Mouse (Mus musculus): ENCODE data around the gene Gm17268. TPM values are rescaled to one million over a fixed set of nuclear protein-coding genes. Genes with fewer than 3 reads are reported as not detected.

The Gm17268 gene
- polyA plus RNA-seq, 1 experiment: not detected

DNA sequence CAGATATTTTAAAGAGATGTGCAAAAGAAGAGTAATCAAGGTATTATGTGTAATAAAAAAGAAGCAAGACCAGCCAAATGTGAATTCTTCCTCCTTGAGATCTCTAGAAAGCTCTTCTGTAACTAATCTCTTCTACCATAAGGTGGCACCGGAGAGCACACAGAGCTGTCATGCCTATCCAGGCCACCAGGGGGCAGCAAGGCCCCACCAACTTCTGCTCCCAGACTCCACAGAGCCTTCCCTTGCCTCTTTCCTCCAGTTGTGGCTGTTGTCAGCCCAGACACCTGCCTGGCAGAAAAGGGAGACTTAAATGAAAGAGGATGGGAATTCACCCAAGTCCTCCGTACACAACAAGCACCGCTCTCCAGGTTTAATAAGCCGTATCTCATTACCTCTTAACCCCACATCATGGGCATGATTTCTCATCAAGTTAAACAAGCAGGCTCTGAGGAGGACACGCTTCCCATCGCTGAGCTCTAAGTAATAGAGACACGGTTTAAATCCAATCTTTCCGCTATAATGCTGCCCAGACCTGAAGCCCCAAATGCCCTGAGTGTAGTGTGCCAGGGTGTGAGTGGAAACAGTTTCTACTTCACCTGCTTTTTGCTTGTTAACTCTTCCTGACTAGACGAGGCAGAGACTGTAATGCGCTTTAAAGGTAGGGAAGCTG lies 42.1 kb downstream of the Gm17268 start:
- TF ChIP-seq CTCF (IDR thresholded peaks at IDR 0.05; ENCODE audit: control insufficient read depth, insufficient read depth, insufficient read length) (peak; percentile 99), CEBPB (IDR thresholded peaks at IDR 0.05; ENCODE audit: low read depth) (no peak), FOSL1 (IDR thresholded peaks at IDR 0.05; ENCODE audit: insufficient read depth, low read length, poor library complexity, severe bottlenecking) (no peak), MYOG (IDR thresholded peaks at IDR 0.05; ENCODE audit: control insufficient read depth, extremely low read depth, insufficient read length) (no peak), MYOD1 (IDR thresholded peaks at IDR 0.05; ENCODE audit: control insufficient read depth, insufficient read length, low read depth) (no peak), USF1 (IDR thresholded peaks at IDR 0.05; ENCODE audit: low read depth) (no peak), MAX (IDR thresholded peaks at IDR 0.05) (peak; percentile 58)
- no peak overlapping the region for H3K4me3 ChIP-seq (ENCODE audit: insufficient read depth, poor library complexity, severe bottlenecking)
- no peaks in the 10 kb centered on the region for H3K79me3 ChIP-seq (ENCODE audit: low read depth)
- H3K79me2 ChIP-seq (ENCODE audit: control insufficient read depth, insufficient read depth): no peaks in the 10 kb centered on the region
- H3K27me3 ChIP-seq (ENCODE audit: control insufficient read depth, insufficient read depth, insufficient read length): peaks cover 3% of the 10 kb centered on the region
- H3ac ChIP-seq (ENCODE audit: control insufficient read depth, insufficient read length, low read depth): no peak overlapping the region
- no peaks in the 10 kb centered on the region for H3K36me3 ChIP-seq (ENCODE audit: control insufficient read depth, insufficient read depth)

GRCm38 (mm10) chr11:81983146-81983545 lies 55.2 kb downstream of the Gm17268 start:
- TF ChIP-seq CEBPB (IDR thresholded peaks at IDR 0.05; ENCODE audit: low read depth): no peak
- TF ChIP-seq MYOG (IDR thresholded peaks at IDR 0.05; ENCODE audit: control insufficient read depth, extremely low read depth, insufficient read length): no peak
- TF ChIP-seq CTCF (IDR thresholded peaks at IDR 0.05; ENCODE audit: control insufficient read depth, insufficient read depth, insufficient read length): no peak
- TF ChIP-seq USF1 (IDR thresholded peaks at IDR 0.05; ENCODE audit: low read depth): no peak
- no peak for TF ChIP-seq MYOD1 (IDR thresholded peaks at IDR 0.05; ENCODE audit: control insufficient read depth, insufficient read length, low read depth)
- no peak for TF ChIP-seq MAX (IDR thresholded peaks at IDR 0.05)
- TF ChIP-seq FOSL1 (IDR thresholded peaks at IDR 0.05; ENCODE audit: insufficient read depth, low read length, poor library complexity, severe bottlenecking): no peak
- no peaks in the 10 kb centered on the region for H3K79me3 ChIP-seq (ENCODE audit: low read depth)
- no peak overlapping the region for H3K4me3 ChIP-seq (ENCODE audit: insufficient read depth, poor library complexity, severe bottlenecking)

GRCm38 (mm10) chr11:81982191-81982590 lies 56.2 kb downstream of the Gm17268 start:
- TF ChIP-seq MYOD1 (IDR thresholded peaks at IDR 0.05; ENCODE audit: control insufficient read depth, insufficient read length, low read depth) (peak; percentile 38), MYOG (IDR thresholded peaks at IDR 0.05; ENCODE audit: control insufficient read depth, extremely low read depth, insufficient read length) (no peak)
- Histone ChIP-seq H3K36me3 (ENCODE audit: control insufficient read depth, insufficient read depth) (no peaks in the 10 kb centered on the region), H3ac (ENCODE audit: control insufficient read depth, insufficient read length, low read depth) (no peak overlapping the region), H3K27me3 (ENCODE audit: control insufficient read depth, insufficient read depth, insufficient read length) (peaks cover under 1% of the 10 kb centered on the region), H3K79me3 (ENCODE audit: low read depth) (no peaks in the 10 kb centered on the region), H3K4me3 (ENCODE audit: insufficient read depth, poor library complexity, severe bottlenecking) (no peak overlapping the region), H3K79me2 (ENCODE audit: control insufficient read depth, insufficient read depth) (no peaks in the 10 kb centered on the region)

More at GRCm38 (mm10) chr11:81983146-81983545, 55.2 kb downstream of the Gm17268 start:
- H3ac ChIP-seq (ENCODE audit: control insufficient read depth, insufficient read length, low read depth): no peak overlapping the region
- H3K36me3 ChIP-seq (ENCODE audit: control insufficient read depth, insufficient read depth): no peaks in the 10 kb centered on the region
- H3K79me2 ChIP-seq (ENCODE audit: control insufficient read depth, insufficient read depth): no peaks in the 10 kb centered on the region
- no peaks in the 10 kb centered on the region for H3K27me3 ChIP-seq (ENCODE audit: control insufficient read depth, insufficient read depth, insufficient read length)

Other genes starting within 250 kb of the Gm17268 start
- gene 5530401A14Rik, start 177.9 kb downstream of the Gm17268 start, polyA plus RNA-seq (2012; fragmentation: generic; extraction: Trizol): not detected
- gene Asic2, start 70.1 kb downstream of the Gm17268 start, polyA plus RNA-seq (2012; fragmentation: generic; extraction: Trizol): not detected
- gene Ccl2, start 3.0 kb downstream of the Gm17268 start, polyA plus RNA-seq (2012; fragmentation: generic; extraction: Trizol): 31.4 TPM
- gene Ccl7, start 7.2 kb upstream of the Gm17268 start, polyA plus RNA-seq (2012; fragmentation: generic; extraction: Trizol): 14.8 TPM
- 0.04 TPM for gene Ccl11, start 19.3 kb upstream of the Gm17268 start, polyA plus RNA-seq (2012; fragmentation: generic; extraction: Trizol)
- gene Ccl12, start 63.3 kb upstream of the Gm17268 start, polyA plus RNA-seq (2012; fragmentation: generic; extraction: Trizol): not detected
- 1.8 TPM for gene Ccl8, start 76.6 kb upstream of the Gm17268 start, polyA plus RNA-seq (2012; fragmentation: generic; extraction: Trizol)